Mouse (Mus musculus): ENCODE data around the gene Gpr84. TPM values are rescaled to one million over a fixed set of nuclear protein-coding genes. Genes with fewer than 3 reads are reported as not detected.

Gpr84 gene
- polyA plus RNA-seq, 1 experiment from 2014 or later, result 0.46 TPM

DNA sequence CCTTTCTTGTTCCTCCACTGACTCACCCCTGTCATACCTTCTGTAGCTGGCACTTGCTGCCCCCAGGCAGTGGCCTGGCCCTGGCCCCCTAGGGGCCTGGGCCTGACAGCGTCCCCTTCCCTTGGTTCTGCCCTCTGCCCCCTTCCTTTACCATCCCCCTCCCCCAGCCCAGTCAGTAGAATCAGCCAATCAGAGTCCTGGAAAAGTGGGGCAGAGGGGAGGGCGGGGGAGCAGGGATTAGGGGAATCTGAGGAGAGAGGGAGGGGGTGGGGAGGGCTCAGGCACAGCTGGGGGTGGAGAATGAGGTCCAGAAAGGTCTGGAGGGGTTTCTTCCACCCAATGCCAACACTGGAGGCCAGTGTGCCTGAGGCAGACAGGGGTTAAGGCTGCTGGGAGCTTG lies 23.8 kb upstream of the Gpr84 start:
- Histone ChIP-seq H3K27ac (ENCODE audit: low read length) (no peak overlapping the region), H3K27me3 (ENCODE audit: control insufficient read depth, insufficient read depth, low read length) (0 out of 2 replicates have a peak, but pooled peaks cover 5% of the 10 kb centered on the region), H3K4me1 (ENCODE audit: control insufficient read depth, insufficient read depth, low read length) (peaks cover 13% of the 10 kb centered on the region; the same call in 1 of the 2 replicates), H3K9ac (replicated peaks; ENCODE audit: low read depth, low read length) (no peak overlapping the region), H3K4me2 (replicated peaks; ENCODE audit: low read depth, low read length) (no peak overlapping the region), H3K9me3 (ENCODE audit: control insufficient read depth, low read depth, low read length) (no peaks in the 10 kb centered on the region), H3K4me3 (ENCODE audit: low read depth, low read length) (no peak overlapping the region), H3K36me3 (ENCODE audit: control insufficient read depth, insufficient read depth, low read length) (no peaks in the 10 kb centered on the region)
- 12% methylated on average over 2 of the region's 2 CpGs for WGBS
- no peak for ATAC-seq (ENCODE audit: insufficient number of reproducible peaks, insufficient read depth, low FRiP score, low read depth)

DNA sequence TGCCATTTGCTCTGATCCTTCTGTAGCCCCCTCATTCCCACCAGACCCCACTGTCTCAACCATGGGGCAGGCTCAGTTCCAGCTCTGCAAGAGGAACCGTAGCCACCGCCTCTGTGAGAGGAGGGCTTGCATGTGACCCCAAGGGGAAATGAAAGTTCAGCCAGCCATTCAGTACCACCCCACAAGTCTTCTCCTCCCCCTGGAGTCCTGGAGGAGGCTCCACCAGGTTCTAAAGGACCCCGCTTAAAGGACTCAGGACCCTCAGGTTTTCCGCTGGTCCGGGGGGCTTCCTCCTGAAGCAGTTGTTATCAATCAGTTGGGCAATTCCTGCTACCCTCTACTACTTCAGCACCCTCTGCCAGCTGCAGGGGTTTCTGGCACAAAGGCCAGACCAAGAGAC lies 23.3 kb upstream of the Gpr84 start:
- WGBS, result 75% methylated on average over 5 of the region's 5 CpGs
- H3K9ac ChIP-seq (replicated peaks; ENCODE audit: low read depth, low read length), result no peak overlapping the region
- no peak overlapping the region for H3K4me3 ChIP-seq (ENCODE audit: low read depth, low read length)
- H3K9me3 ChIP-seq (ENCODE audit: control insufficient read depth, low read depth, low read length), result no peaks in the 10 kb centered on the region
- H3K4me2 ChIP-seq (replicated peaks; ENCODE audit: low read depth, low read length), result no peak overlapping the region
- H3K4me1 ChIP-seq (ENCODE audit: control insufficient read depth, insufficient read depth, low read length), result 0 out of 2 replicates have a peak, but pooled peaks cover 11% of the 10 kb centered on the region
- ATAC-seq (ENCODE audit: insufficient number of reproducible peaks, insufficient read depth, low FRiP score, low read depth), result no peak
- no peaks in the 10 kb centered on the region for H3K36me3 ChIP-seq (ENCODE audit: control insufficient read depth, insufficient read depth, low read length)
- H3K27ac ChIP-seq (ENCODE audit: low read length), result no peak overlapping the region
- H3K27me3 ChIP-seq (ENCODE audit: control insufficient read depth, insufficient read depth, low read length), result 0 out of 2 replicates have a peak, but pooled peaks cover 2% of the 10 kb centered on the region

DNA sequence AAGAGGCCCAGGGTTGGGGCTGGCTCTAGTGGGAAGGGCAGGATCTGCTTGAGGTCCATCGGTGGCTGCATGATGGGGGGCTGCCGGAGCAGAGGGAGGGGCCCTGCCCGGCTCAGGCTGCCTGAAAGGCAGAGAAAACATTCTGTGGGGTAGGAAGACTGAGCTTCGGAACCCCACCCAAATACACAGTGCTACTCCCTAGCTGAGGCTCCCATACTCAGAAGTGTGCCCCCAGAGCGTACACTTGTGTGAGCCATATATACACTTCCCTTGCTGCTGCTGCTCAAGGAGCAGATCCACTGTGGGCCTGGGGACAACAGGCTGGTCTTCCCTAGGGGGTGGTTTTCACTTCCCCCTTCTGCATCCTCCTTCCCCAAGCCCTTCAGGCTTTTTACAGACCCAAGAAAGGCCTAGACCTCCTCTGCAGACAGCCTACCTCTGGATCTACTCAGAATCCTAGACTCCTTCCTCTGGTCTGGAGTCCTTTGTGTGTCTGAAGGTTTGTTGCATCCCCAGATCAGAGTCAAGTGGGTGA lies 22.7 kb upstream of the Gpr84 start:
- ATAC-seq (ENCODE audit: insufficient number of reproducible peaks, insufficient read depth, low FRiP score, low read depth), result no peak
- Histone ChIP-seq H3K27ac (ENCODE audit: low read length) (no peak overlapping the region), H3K4me3 (ENCODE audit: low read depth, low read length) (no peak overlapping the region), H3K36me3 (ENCODE audit: control insufficient read depth, insufficient read depth, low read length) (no peaks in the 10 kb centered on the region), H3K4me2 (replicated peaks; ENCODE audit: low read depth, low read length) (no peak overlapping the region), H3K9me3 (ENCODE audit: control insufficient read depth, low read depth, low read length) (no peaks in the 10 kb centered on the region), H3K27me3 (ENCODE audit: control insufficient read depth, insufficient read depth, low read length) (no peaks in the 10 kb centered on the region), H3K9ac (replicated peaks; ENCODE audit: low read depth, low read length) (no peak overlapping the region), H3K4me1 (ENCODE audit: control insufficient read depth, insufficient read depth, low read length) (0 out of 2 replicates have a peak, but pooled peaks cover 11% of the 10 kb centered on the region)
- 55% methylated on average over 5 of the region's 5 CpGs for WGBS

- Histone ChIP-seq H3K4me1 (ENCODE audit: control insufficient read depth, insufficient read depth, low read length) (peaks cover 15% of the 10 kb centered on the region; the same call in 1 of the 2 replicates), H3K9me3 (ENCODE audit: control insufficient read depth, low read depth, low read length) (no peaks in the 10 kb centered on the region), H3K9ac (replicated peaks; ENCODE audit: low read depth, low read length) (peak overlapping the region; percentile 73), H3K36me3 (ENCODE audit: control insufficient read depth, insufficient read depth, low read length) (no peaks in the 10 kb centered on the region), H3K4me2 (replicated peaks; ENCODE audit: low read depth, low read length) (peak overlapping the region; percentile 86), H3K27me3 (ENCODE audit: control insufficient read depth, insufficient read depth, low read length) (no peaks in the 10 kb centered on the region), H3K27ac (ENCODE audit: low read length) (peak overlapping the region; percentile 62; the same call in 1 of the 2 replicates), H3K4me3 (ENCODE audit: low read depth, low read length) (peak overlapping the region; percentile 61)
- under 1% methylated on average over 38 of the region's 40 CpGs for WGBS
- ATAC-seq (ENCODE audit: insufficient number of reproducible peaks, insufficient read depth, low FRiP score, low read depth), result peak; percentile 95
Measured at GRCm38 (mm10) chr15:103323455-103324247, 13.2 kb upstream of the Gpr84 start.

DNA sequence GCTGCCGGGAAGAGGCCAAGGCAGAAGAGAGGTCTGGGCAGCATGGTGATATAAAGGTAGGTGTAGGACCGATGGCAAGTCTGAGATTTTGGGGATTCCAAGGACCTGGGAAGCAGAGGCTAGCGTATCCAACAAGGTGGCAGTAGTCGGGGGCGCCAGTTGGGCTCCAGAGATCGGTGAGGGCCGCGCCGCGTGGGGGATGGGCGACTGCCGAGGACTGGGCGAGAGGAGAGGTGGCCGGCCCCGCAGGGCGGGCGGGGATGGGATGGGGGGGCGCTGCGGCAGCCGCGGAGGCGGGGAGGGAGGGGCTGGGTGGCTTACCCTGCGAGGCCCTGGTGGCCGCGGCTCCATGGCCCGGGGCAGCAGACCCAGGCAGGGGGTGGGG lies 12.7 kb upstream of the Gpr84 start:
- peak overlapping the region; percentile 73 for H3K9ac ChIP-seq (replicated peaks; ENCODE audit: low read depth, low read length)
- no peak overlapping the region for H3K27ac ChIP-seq (ENCODE audit: low read length)
- H3K36me3 ChIP-seq (ENCODE audit: control insufficient read depth, insufficient read depth, low read length), result no peaks in the 10 kb centered on the region
- ATAC-seq (ENCODE audit: insufficient number of reproducible peaks, insufficient read depth, low FRiP score, low read depth), result peak; percentile 59; the same call in 1 of the 2 replicates
- no peaks in the 10 kb centered on the region for H3K27me3 ChIP-seq (ENCODE audit: control insufficient read depth, insufficient read depth, low read length)
- no peaks in the 10 kb centered on the region for H3K9me3 ChIP-seq (ENCODE audit: control insufficient read depth, low read depth, low read length)
- peak overlapping the region; percentile 61 for H3K4me3 ChIP-seq (ENCODE audit: low read depth, low read length)
- peak overlapping the region; percentile 86 for H3K4me2 ChIP-seq (replicated peaks; ENCODE audit: low read depth, low read length)
- WGBS, result 2% methylated on average over 17 of the region's 26 CpGs
- peaks cover 15% of the 10 kb centered on the region; the same call in 1 of the 2 replicates for H3K4me1 ChIP-seq (ENCODE audit: control insufficient read depth, insufficient read depth, low read length)

- H3K27ac ChIP-seq (ENCODE audit: low read length), result no peak overlapping the region
- H3K9ac ChIP-seq (replicated peaks; ENCODE audit: low read depth, low read length), result no peak overlapping the region
- H3K4me2 ChIP-seq (replicated peaks; ENCODE audit: low read depth, low read length), result peak overlapping the region; percentile 86
- H3K9me3 ChIP-seq (ENCODE audit: control insufficient read depth, low read depth, low read length), result no peaks in the 10 kb centered on the region
- 38% methylated on average over 4 of the region's 4 CpGs for whole genome bisulfite sequencing
- H3K4me1 ChIP-seq (ENCODE audit: control insufficient read depth, insufficient read depth, low read length), result peaks cover 15% of the 10 kb centered on the region; the same call in 1 of the 2 replicates
- peak overlapping the region; percentile 61 for H3K4me3 ChIP-seq (ENCODE audit: low read depth, low read length)
- no peaks in the 10 kb centered on the region for H3K27me3 ChIP-seq (ENCODE audit: control insufficient read depth, insufficient read depth, low read length)
- ATAC-seq (ENCODE audit: insufficient number of reproducible peaks, insufficient read depth, low FRiP score, low read depth), result no peak
- H3K36me3 ChIP-seq (ENCODE audit: control insufficient read depth, insufficient read depth, low read length), result peaks cover 6% of the 10 kb centered on the region; the same call in 1 of the 2 replicates
Measured at GRCm38 (mm10) chr15:103322396-103322795, 12.0 kb upstream of the Gpr84 start.

GRCm38 (mm10) chr15:103321076-103321475 lies 10.7 kb upstream of the Gpr84 start:
- Histone ChIP-seq H3K9ac (replicated peaks; ENCODE audit: low read depth, low read length) (no peak overlapping the region), H3K4me2 (replicated peaks; ENCODE audit: low read depth, low read length) (no peak overlapping the region), H3K9me3 (ENCODE audit: control insufficient read depth, low read depth, low read length) (no peaks in the 10 kb centered on the region), H3K4me3 (ENCODE audit: low read depth, low read length) (no peak overlapping the region), H3K27ac (ENCODE audit: low read length) (no peak overlapping the region), H3K36me3 (ENCODE audit: control insufficient read depth, insufficient read depth, low read length) (peaks cover 10% of the 10 kb centered on the region; the same call in 1 of the 2 replicates), H3K27me3 (ENCODE audit: control insufficient read depth, insufficient read depth, low read length) (no peaks in the 10 kb centered on the region), H3K4me1 (ENCODE audit: control insufficient read depth, insufficient read depth, low read length) (peaks cover 19% of the 10 kb centered on the region; the same call in 1 of the 2 replicates)
- WGBS, result 67% methylated on average over 1 of the region's 1 CpGs
- ATAC-seq (ENCODE audit: insufficient number of reproducible peaks, insufficient read depth, low FRiP score, low read depth), result no peak

- ATAC-seq (ENCODE audit: insufficient number of reproducible peaks, insufficient read depth, low FRiP score, low read depth), result no peak
- H3K27me3 ChIP-seq (ENCODE audit: control insufficient read depth, insufficient read depth, low read length), result no peaks in the 10 kb centered on the region
- H3K27ac ChIP-seq (ENCODE audit: low read length), result no peak overlapping the region
- no peaks in the 10 kb centered on the region for H3K9me3 ChIP-seq (ENCODE audit: control insufficient read depth, low read depth, low read length)
- no peak overlapping the region for H3K4me3 ChIP-seq (ENCODE audit: low read depth, low read length)
- peaks cover 34% of the 10 kb centered on the region; the same call in 1 of the 2 replicates for H3K4me1 ChIP-seq (ENCODE audit: control insufficient read depth, insufficient read depth, low read length)
- H3K4me2 ChIP-seq (replicated peaks; ENCODE audit: low read depth, low read length), result no peak overlapping the region
- H3K36me3 ChIP-seq (ENCODE audit: control insufficient read depth, insufficient read depth, low read length), result peaks cover 10% of the 10 kb centered on the region; the same call in 1 of the 2 replicates
- H3K9ac ChIP-seq (replicated peaks; ENCODE audit: low read depth, low read length), result no peak overlapping the region
- WGBS, result 65% methylated on average over 3 of the region's 3 CpGs
Measured at GRCm38 (mm10) chr15:103318201-103318816, 7.9 kb upstream of the Gpr84 start.

All from stomach, embryonic 14.5 days (tissue).